In the genomic region with DNA sequence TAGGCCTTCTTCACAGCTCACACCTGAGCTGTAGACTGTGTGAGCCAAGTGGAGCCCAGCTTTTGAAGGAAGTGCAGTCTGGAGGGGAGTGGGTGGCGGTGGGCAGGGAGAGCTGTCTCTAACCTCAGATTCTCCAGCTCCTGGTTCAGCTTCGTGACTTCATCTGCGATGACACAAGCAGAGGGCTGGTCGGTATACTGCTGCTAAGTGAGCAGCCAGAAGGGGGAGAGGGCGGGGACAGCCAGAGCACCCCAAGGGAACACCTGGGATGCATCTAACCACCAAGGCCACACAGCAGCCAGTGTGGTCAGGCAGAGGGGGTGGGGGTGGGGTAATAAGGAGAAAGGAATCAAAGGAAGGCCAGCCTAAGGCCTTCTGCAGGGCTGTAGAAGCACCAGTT, we compare ENCODE assay signal across 10 mouse cellular contexts. TPM values are rescaled to one million over a fixed set of nuclear protein-coding genes. Genes with fewer than 3 reads are reported as not detected.
DNase-seq lines count a peak whose midpoint lies in the region; ATAC-seq and TF ChIP-seq lines count a peak whose summit lies in the region.
"Had no signal": no experiment of that assay in that cellular context is flagged by ENCODE, and none has a peak within 500 bp of the region (broad histone marks: within the 10 kb centered on the region; RNA-seq: fewer than 3 reads in every experiment).

No protein-coding gene starts in this region.

- no peak for TF ChIP-seq CTCF in hindbrain, postnatal 0 days (IDR thresholded peaks at IDR 0.05; ENCODE audit: low read depth)
- no peak for TF ChIP-seq CTCF in G1E (IDR thresholded peaks at IDR 0.05; ENCODE audit: low read depth, low read length)

- H3K79me2 ChIP-seq in macrophage (ENCODE audit: inconsistent target): peaks cover 51% of the 10 kb centered on the region

- no peaks in the 10 kb centered on the region for H3K9me3 ChIP-seq in hindbrain, postnatal 0 days (ENCODE audit: low read length)
- H3K9me3 ChIP-seq in hindbrain, embryonic 11.5 days (ENCODE audit: control insufficient read depth, low read length): no peaks in the 10 kb centered on the region
- no peaks in the 10 kb centered on the region for H3K9me3 ChIP-seq in G1E (replicated peaks)
- H3K9me3 ChIP-seq in forebrain, embryonic 16.5 days (ENCODE audit: control insufficient read depth, low read length): no peaks in the 10 kb centered on the region
- no peaks in the 10 kb centered on the region for H3K9me3 ChIP-seq in forebrain, embryonic 10.5 days
- H3K9me3 ChIP-seq: hindbrain, embryonic 12.5 days had no signal

- H3K4me2 ChIP-seq in hindbrain, postnatal 0 days (ENCODE audit: low read depth, low read length): 0 out of 2 replicates have a peak overlapping the region, but pooled peaks have one; percentile 7
- no peak overlapping the region for H3K4me2 ChIP-seq in hindbrain, embryonic 11.5 days (replicated peaks; ENCODE audit: low read depth, low read length)
- no peak overlapping the region for H3K4me2 ChIP-seq in forebrain, embryonic 16.5 days (ENCODE audit: low read length)
- H3K4me2 ChIP-seq: hindbrain, embryonic 12.5 days had no signal

- H3K36me3 ChIP-seq in hindbrain, postnatal 0 days (ENCODE audit: insufficient read depth, low read length): no peaks in the 10 kb centered on the region
- H3K36me3 ChIP-seq in hindbrain, embryonic 11.5 days (ENCODE audit: control insufficient read depth, insufficient read depth, low read length): no peaks in the 10 kb centered on the region
- peaks cover 11% of the 10 kb centered on the region for H3K36me3 ChIP-seq in G1E (replicated peaks)
- peaks cover 11% of the 10 kb centered on the region; the same call in 1 of the 2 replicates for H3K36me3 ChIP-seq in macrophage (ENCODE audit: inconsistent target)
- no peaks in the 10 kb centered on the region for H3K36me3 ChIP-seq in forebrain, embryonic 16.5 days (ENCODE audit: control insufficient read depth, insufficient read depth)
- H3K36me3 ChIP-seq in forebrain, embryonic 10.5 days (replicated peaks): no peaks in the 10 kb centered on the region
- H3K36me3 ChIP-seq: hindbrain, embryonic 12.5 days had no signal

- H3K4me1 ChIP-seq in hindbrain, postnatal 0 days (ENCODE audit: insufficient read depth, low read length): no peaks in the 10 kb centered on the region
- H3K4me1 ChIP-seq in hindbrain, embryonic 11.5 days (replicated peaks; ENCODE audit: control insufficient read depth, insufficient read depth, low read length): no peaks in the 10 kb centered on the region; the same call in 1 of the 2 replicates
- peaks cover 45% of the 10 kb centered on the region for H3K4me1 ChIP-seq in G1E (ENCODE audit: insufficient read depth, low read depth, low read length)
- peaks cover 8% of the 10 kb centered on the region for H3K4me1 ChIP-seq in forebrain, embryonic 16.5 days (replicated peaks; ENCODE audit: control insufficient read depth, insufficient read depth, low read length)
- peaks cover 16% of the 10 kb centered on the region for H3K4me1 ChIP-seq in forebrain, embryonic 10.5 days

- no peak for ATAC-seq in hindbrain, postnatal 0 days
- ATAC-seq in hindbrain, embryonic 11.5 days (ENCODE audit: low FRiP score): no peak
- no peak for ATAC-seq in G1E (ENCODE audit: extremely low read depth, insufficient number of reproducible peaks, low FRiP score, poor library complexity, severe bottlenecking)
- no peak for ATAC-seq in forebrain, embryonic 16.5 days

- H3K9ac ChIP-seq in hindbrain, postnatal 0 days (replicated peaks; ENCODE audit: low read length): no peak overlapping the region
- H3K9ac ChIP-seq in hindbrain, embryonic 11.5 days (ENCODE audit: low read depth, low read length): no peak overlapping the region
- no peak overlapping the region for H3K9ac ChIP-seq in forebrain, embryonic 16.5 days (replicated peaks; ENCODE audit: low read depth, low read length)
- H3K9ac ChIP-seq: hindbrain, embryonic 12.5 days had no signal

- no peak for DNase-seq in hindbrain, postnatal 0 days (ENCODE audit: low spot score)
- DNase-seq in hindbrain, embryonic 11.5 days (ENCODE audit: low spot score): no peak
- DNase-seq in 416B (ENCODE audit: low read depth) (peak; percentile 84), G1E (ENCODE audit: low spot score) (peak; percentile 47)
- no peak for DNase-seq in testis, postnatal 14 days (ENCODE audit: low spot score)
- no peak for DNase-seq in forebrain, embryonic 10.5 days (ENCODE audit: extremely low spot score, low spot score)

- no peak overlapping the region for H3K27ac ChIP-seq in hindbrain, postnatal 0 days
- no peak overlapping the region for H3K27ac ChIP-seq in hindbrain, embryonic 11.5 days (ENCODE audit: low read depth, low read length)
- H3K27ac ChIP-seq in macrophage: peak overlapping the region; percentile 96
- no peak overlapping the region for H3K27ac ChIP-seq in forebrain, embryonic 16.5 days (ENCODE audit: low read length)
- no peak overlapping the region for H3K27ac ChIP-seq in forebrain, embryonic 10.5 days
- H3K27ac ChIP-seq: hindbrain, embryonic 12.5 days had no signal

- H3K4me3 ChIP-seq in hindbrain, postnatal 0 days (ENCODE audit: low read length): no peak overlapping the region
- H3K4me3 ChIP-seq in hindbrain, embryonic 11.5 days (ENCODE audit: low read depth, low read length): no peak overlapping the region
- peak overlapping the region; percentile 38; the same call in 1 of the 2 replicates for H3K4me3 ChIP-seq in G1E (ENCODE audit: low read depth, low read length)
- peak overlapping the region; percentile 91 for H3K4me3 ChIP-seq in macrophage (ENCODE audit: inconsistent target)
- H3K4me3 ChIP-seq in forebrain, embryonic 16.5 days (replicated peaks; ENCODE audit: low read length): no peak overlapping the region
- H3K4me3 ChIP-seq in forebrain, embryonic 10.5 days: no peak overlapping the region
- H3K4me3 ChIP-seq: hindbrain, embryonic 12.5 days had no signal

- peaks cover 6% of the 10 kb centered on the region; the same call in 1 of the 2 replicates for H3K27me3 ChIP-seq in hindbrain, postnatal 0 days (ENCODE audit: insufficient read depth, low read length)
- peaks cover 4% of the 10 kb centered on the region; the same call in 1 of the 2 replicates for H3K27me3 ChIP-seq in hindbrain, embryonic 11.5 days (ENCODE audit: control insufficient read depth, insufficient read depth, low read length)
- H3K27me3 ChIP-seq in G1E (ENCODE audit: insufficient read depth, low read length): no peaks in the 10 kb centered on the region
- H3K27me3 ChIP-seq in forebrain, embryonic 16.5 days (replicated peaks; ENCODE audit: control insufficient read depth, insufficient read depth, low read length): peaks cover 12% of the 10 kb centered on the region
- H3K27me3 ChIP-seq in forebrain, embryonic 10.5 days (ENCODE audit: poor library complexity, severe bottlenecking): peaks cover 43% of the 10 kb centered on the region

- WGBS in hindbrain, postnatal 0 days: 76% methylated on average over 5 of the region's 5 CpGs
- 63% methylated on average over 5 of the region's 5 CpGs for WGBS in hindbrain, embryonic 11.5 days
- WGBS in macrophage (ENCODE audit: missing documents): 29% methylated on average over 5 of the region's 5 CpGs
- 70% methylated on average over 5 of the region's 5 CpGs for WGBS in forebrain, embryonic 16.5 days
- WGBS in forebrain, embryonic 10.5 days: 66% methylated on average over 5 of the region's 5 CpGs

RNA-seq across cellular contexts. Expression of gene Bst2, which starts 1.6 kb away (rescaled TPM):
- 14.4 and 27.5 TPM in 2 replicates for total RNA-seq in hindbrain, postnatal 0 days (2014; rRNA removed)
- polyA plus RNA-seq in hindbrain, postnatal 0 days (2015; fragmentation: Nextera tagmentation; extraction: Ambion mirVana): 21.0 and 22.7 TPM in 2 replicates
- 2.2 and 5.7 TPM in 2 replicates for polyA plus RNA-seq in hindbrain, embryonic 11.5 days (2014; fragmentation: Nextera tagmentation; extraction: Ambion mirVana)
- total RNA-seq in G1E (2014; fragmentation: Nextera tagmentation) (6.3 and 8.0 TPM in 2 replicates), G1E (2017) (6.4 and 7.6 TPM in 2 replicates)
- polyA plus RNA-seq in G1E (2012) (44.0 and 59.6 TPM in 2 replicates), macrophage (2018) (155 to 1,074 TPM (median 938 TPM) in 3 replicates)
- 100 to 1,000 TPM in 14 of 26 experiments, 10 to 100 TPM in 12; 16.8 to 259 (median 148) TPM for total RNA-seq in macrophage (2018; cell fraction: chromatin; rRNA removed)
- total RNA-seq in macrophage (2018; cell fraction: cytosol; rRNA removed): 1,000 to 10,000 TPM in 13 of 26 experiments, 100 to 1,000 TPM in 13; 388 to 2,554 (median 1,070) TPM
- total RNA-seq in macrophage (2018; cell fraction: nucleus; rRNA removed): 1,000 to 10,000 TPM in 8 of 26 experiments, 100 to 1,000 TPM in 17, 10 to 100 TPM in 1; 94.8 to 1,428 (median 310) TPM
- 4.7 and 7.5 TPM in 2 replicates for polyA plus RNA-seq in forebrain, embryonic 16.5 days (2015; fragmentation: Nextera tagmentation; extraction: Ambion mirVana)
- polyA plus RNA-seq in forebrain, embryonic 10.5 days (2016; fragmentation: Nextera tagmentation; extraction: Ambion mirVana): 6.7 and 7.4 TPM in 2 replicates

RNA-seq across cellular contexts. Expression of gene Mvb12a, which starts 7.1 kb away (rescaled TPM):
- 75.9 and 83.8 TPM in 2 replicates for total RNA-seq in hindbrain, postnatal 0 days (2014; rRNA removed)
- polyA plus RNA-seq in hindbrain, postnatal 0 days (2015; fragmentation: Nextera tagmentation; extraction: Ambion mirVana): 83.7 and 85.7 TPM in 2 replicates
- polyA plus RNA-seq in hindbrain, embryonic 11.5 days (2014; fragmentation: Nextera tagmentation; extraction: Ambion mirVana): 54.3 and 61.1 TPM in 2 replicates
- 40.4 and 41.4 TPM in 2 replicates for total RNA-seq in G1E (2014; fragmentation: Nextera tagmentation)
- total RNA-seq in G1E (2017): 56.2 and 75.9 TPM in 2 replicates
- polyA plus RNA-seq in G1E (2012): 132 and 166 TPM in 2 replicates
- total RNA-seq in macrophage (2018; cell fraction: chromatin; rRNA removed): 100 to 1,000 TPM in 10 of 26 experiments, 10 to 100 TPM in 16; 13.0 to 161 (median 84.1) TPM
- total RNA-seq in macrophage (2018; cell fraction: cytosol; rRNA removed): 10 to 100 TPM; 49.1 to 87.5 (median 76.8) TPM
- 100 to 1,000 TPM in 1 of 26 experiments, 10 to 100 TPM in 25; 19.3 to 101 (median 60.5) TPM for total RNA-seq in macrophage (2018; cell fraction: nucleus; rRNA removed)
- 30.1 to 92.7 TPM (median 76.2 TPM) in 3 replicates for polyA plus RNA-seq in macrophage (2018)
- polyA plus RNA-seq in forebrain, embryonic 16.5 days (2015; fragmentation: Nextera tagmentation; extraction: Ambion mirVana): 52.8 and 65.3 TPM in 2 replicates
- polyA plus RNA-seq in forebrain, embryonic 10.5 days (2016; fragmentation: Nextera tagmentation; extraction: Ambion mirVana): 65.9 and 66.0 TPM in 2 replicates

RNA-seq across cellular contexts. Expression of gene Ccdc194, which starts 10.2 kb away (rescaled TPM):
- 0.58 TPM in 1 of 2 replicates, not detected in the other for total RNA-seq in hindbrain, postnatal 0 days (2014; rRNA removed)
- polyA plus RNA-seq in hindbrain, postnatal 0 days (2015; fragmentation: Nextera tagmentation; extraction: Ambion mirVana): 0.13 and 0.34 TPM in 2 replicates
- 0.51 and 0.71 TPM in 2 replicates for polyA plus RNA-seq in hindbrain, embryonic 11.5 days (2014; fragmentation: Nextera tagmentation; extraction: Ambion mirVana)
- total RNA-seq in G1E (2014; fragmentation: Nextera tagmentation) (not detected in 2 replicates), G1E (2017) (0.22 TPM in 1 of 2 replicates, not detected in the other)
- polyA plus RNA-seq in G1E (2012) (not detected in 2 replicates), macrophage (2018) (0.12 to 0.17 TPM in 2 of 3 replicates, not detected in the other)
- 1 to 10 TPM in 13 of 26 experiments, under 1 TPM in 5, not detected in 8; 0.25 to 9.9 (median 5.7) TPM for total RNA-seq in macrophage (2018; cell fraction: chromatin; rRNA removed)
- total RNA-seq in macrophage (2018; cell fraction: cytosol; rRNA removed): under 1 TPM in 14 of 26 experiments, not detected in 12; 0.05 to 0.75 (median 0.41) TPM
- 1 to 10 TPM in 14 of 26 experiments, under 1 TPM in 5, not detected in 7; 0.36 to 6.2 (median 3.3) TPM for total RNA-seq in macrophage (2018; cell fraction: nucleus; rRNA removed)
- 0.26 TPM in 1 of 2 replicates, not detected in the other for polyA plus RNA-seq in forebrain, embryonic 16.5 days (2015; fragmentation: Nextera tagmentation; extraction: Ambion mirVana)
- 0.47 TPM in 1 of 2 replicates, not detected in the other for polyA plus RNA-seq in forebrain, embryonic 10.5 days (2016; fragmentation: Nextera tagmentation; extraction: Ambion mirVana)
- total RNA-seq: left cerebral cortex, adult 18-20 months had no signal

RNA-seq across cellular contexts. Expression of gene Tmem221, which starts 23.0 kb away (rescaled TPM):
- total RNA-seq in hindbrain, postnatal 0 days (2014; rRNA removed): 1.3 TPM in 1 of 2 replicates, not detected in the other
- 0.18 and 0.29 TPM in 2 replicates for polyA plus RNA-seq in hindbrain, postnatal 0 days (2015; fragmentation: Nextera tagmentation; extraction: Ambion mirVana)
- 0.28 and 0.47 TPM in 2 replicates for polyA plus RNA-seq in hindbrain, embryonic 11.5 days (2014; fragmentation: Nextera tagmentation; extraction: Ambion mirVana)
- total RNA-seq in G1E (2014; fragmentation: Nextera tagmentation) (not detected in 2 replicates), G1E (2017) (not detected in 2 replicates)
- polyA plus RNA-seq in G1E (2012) (not detected in 2 replicates), macrophage (2018) (3.2 to 9.9 TPM (median 8.7 TPM) in 3 replicates)
- 1 to 10 TPM in 10 of 26 experiments, under 1 TPM in 9, not detected in 7; 0.58 to 2.4 (median 1.0) TPM for total RNA-seq in macrophage (2018; cell fraction: chromatin; rRNA removed)
- 10 to 100 TPM in 4 of 26 experiments, 1 to 10 TPM in 22; 5.0 to 13.4 (median 8.5) TPM for total RNA-seq in macrophage (2018; cell fraction: cytosol; rRNA removed)
- total RNA-seq in macrophage (2018; cell fraction: nucleus; rRNA removed): 10 to 100 TPM in 3 of 26 experiments, 1 to 10 TPM in 23; 1.8 to 11.6 (median 6.1) TPM
- 0.15 and 0.16 TPM in 2 replicates for polyA plus RNA-seq in forebrain, embryonic 16.5 days (2015; fragmentation: Nextera tagmentation; extraction: Ambion mirVana)
- 0.17 and 0.28 TPM in 2 replicates for polyA plus RNA-seq in forebrain, embryonic 10.5 days (2016; fragmentation: Nextera tagmentation; extraction: Ambion mirVana)

RNA-seq across cellular contexts. Expression of gene Plvap, which starts 24.1 kb away (rescaled TPM):
- 8.0 and 8.3 TPM in 2 replicates for total RNA-seq in hindbrain, postnatal 0 days (2014; rRNA removed)
- polyA plus RNA-seq in hindbrain, postnatal 0 days (2015; fragmentation: Nextera tagmentation; extraction: Ambion mirVana): 10.2 and 15.3 TPM in 2 replicates
- polyA plus RNA-seq in hindbrain, embryonic 11.5 days (2014; fragmentation: Nextera tagmentation; extraction: Ambion mirVana): 35.3 and 37.2 TPM in 2 replicates
- total RNA-seq in G1E (2014; fragmentation: Nextera tagmentation): not detected in 2 replicates
- 0.16 and 0.17 TPM in 2 replicates for total RNA-seq in G1E (2017)
- 0.88 and 0.90 TPM in 2 replicates for polyA plus RNA-seq in G1E (2012)
- not detected for total RNA-seq in macrophage (2018; cell fraction: chromatin; rRNA removed)
- under 1 TPM in 13 of 26 experiments, not detected in 13; 0.03 to 0.30 (median 0.09) TPM for total RNA-seq in macrophage (2018; cell fraction: cytosol; rRNA removed)
- total RNA-seq in macrophage (2018; cell fraction: nucleus; rRNA removed): not detected
- 0.28 to 0.96 TPM in 2 of 3 replicates, not detected in the other for polyA plus RNA-seq in macrophage (2018)
- polyA plus RNA-seq in forebrain, embryonic 16.5 days (2015; fragmentation: Nextera tagmentation; extraction: Ambion mirVana): 3.5 and 4.4 TPM in 2 replicates
- polyA plus RNA-seq in forebrain, embryonic 10.5 days (2016; fragmentation: Nextera tagmentation; extraction: Ambion mirVana): 43.3 and 47.5 TPM in 2 replicates

Comparison
In these comparisons a context has a peak if more than half of its experiments do, and no peak if none do; other contexts are left out.
1. DNase-seq: peak in 416B (single experiment) and G1E (single experiment); none in hindbrain, postnatal 0 days (single experiment), hindbrain, embryonic 11.5 days (single experiment), testis, postnatal 14 days (single experiment) and forebrain, embryonic 10.5 days (single experiment).
2. H3K4me3 ChIP-seq: peak in G1E (single experiment) and macrophage (single experiment); none in hindbrain, postnatal 0 days (single experiment), hindbrain, embryonic 11.5 days (single experiment), forebrain, embryonic 16.5 days (single experiment) and forebrain, embryonic 10.5 days (single experiment).